Mouse (Mus musculus) MEL (cell line): ENCODE results near the gene Mab21l3.

Experiments used
- CHD2 ChIP-seq: IDR thresholded peaks from 2 replicates; pipeline ENCODE4 v1.6.1; 2011; ENCODE audit warnings: low read length, improper control_type of control experiment
- CTCF ChIP-seq, 3 experiments: IDR thresholded peaks in 2 of 3; conservative IDR thresholded peaks in 1 of 3; 2 replicates each; pipeline ENCODE4 v1.5.1; 2011 to 2012; ENCODE audit warnings: low read length in 3 of 3, low read depth in 2 of 3, mild to moderate bottlenecking in 2 of 3, improper control_type of control experiment in 1 of 3, inconsistent platforms in 1 of 3, mixed read lengths in 1 of 3, moderate library complexity in 1 of 3; ENCODE audit not compliant: control insufficient read depth in 1 of 3, insufficient read depth in 1 of 3, poor library complexity in 1 of 3, severe bottlenecking in 1 of 3
- EP300 ChIP-seq, 2 experiments: IDR thresholded peaks; 2 replicates each; pipeline ENCODE4 v1.6.1; 2011; ENCODE audit warnings: improper control_type of control experiment in 2 of 2, low read length in 2 of 2, low read depth in 1 of 2, mild to moderate bottlenecking in 1 of 2
- POLR2A ChIP-seq, 2 experiments: IDR thresholded peaks; 2 replicates each; pipeline ENCODE4 v1.6.1; 2011 to 2012; ENCODE audit warnings: low read length in 2 of 2, mild to moderate bottlenecking in 2 of 2, control low read depth in 1 of 2, improper control_type of control experiment in 1 of 2, low read depth in 1 of 2, moderate library complexity in 1 of 2; ENCODE audit not compliant: control insufficient read depth in 1 of 2, insufficient read depth in 1 of 2, poor library complexity in 1 of 2
- USF2 ChIP-seq, 2 experiments: IDR thresholded peaks; 2 replicates each; pipeline ENCODE4 v1.6.1; 2011 to 2012; ENCODE audit warnings: improper control_type of control experiment in 2 of 2, low read length in 2 of 2, borderline replicate concordance in 1 of 2, inconsistent platforms in 1 of 2, low read depth in 1 of 2, mild to moderate bottlenecking in 1 of 2; ENCODE audit not compliant: insufficient read depth in 1 of 2
- ZKSCAN1 ChIP-seq: IDR thresholded peaks from 2 replicates; pipeline ENCODE4 v1.6.1; 2012; ENCODE audit warnings: low read depth, mild to moderate bottlenecking, inconsistent platforms, low read length, improper control_type of control experiment, moderate library complexity

- TF ChIP-seq CHD2 (no peak), ZKSCAN1 (no peak), POLR2A (IDR thresholded peaks at IDR 0.05; ENCODE audit: control insufficient read depth in 1 of 2, insufficient read depth in 1 of 2, low read depth in 1 of 2, low read length in 2 of 2, poor library complexity in 1 of 2) (no peak), EP300 (IDR thresholded peaks at IDR 0.05; ENCODE audit: low read depth in 1 of 2, low read length in 2 of 2) (no peak), CTCF (IDR thresholded peaks at IDR 0.05 in 2 of 3, conservative IDR thresholded peaks at IDR 0.05 in 1 of 3; ENCODE audit: control insufficient read depth in 1 of 3, insufficient read depth in 1 of 3, low read depth in 2 of 3, low read length in 3 of 3, poor library complexity in 1 of 3, severe bottlenecking in 1 of 3) (no peak), USF2 (IDR thresholded peaks at IDR 0.05; ENCODE audit: borderline replicate concordance in 1 of 2, insufficient read depth in 1 of 2, low read depth in 1 of 2, low read length in 2 of 2) (no peak)
Measured at GRCm38 (mm10) chr3:101794666-101795065, 54.1 kb downstream of the Mab21l3 start.
